Mouse (Mus musculus) liver, embryonic 16.5 days (tissue): ENCODE measurements around the gene Myo1d. TPM values are rescaled to one million over a fixed set of nuclear protein-coding genes. Genes with fewer than 3 reads are reported as not detected.

Experiments used
- ATAC-seq: fragments of 200-750 bp; cut with Nextera tagmentation; 2 replicates; pipeline ENCODE4 v1.8.0; 2017; ENCODE audit warnings: low read depth, mild to moderate bottlenecking, moderate number of reproducible peaks, moderate library complexity
- H3K27ac ChIP-seq: fragments of 300-500 bp; sonication (generic); 2 replicates; pipeline ENCODE4 v1.5.1; 2014; ENCODE audit warnings: mild to moderate bottlenecking, low read length
- H3K27me3 ChIP-seq: fragments of 300-500 bp; sonication (generic); 2 replicates; pipeline ENCODE4 v1.6.1; 2014; ENCODE audit warnings: low read depth, low read length, mixed read lengths; ENCODE audit not compliant: control insufficient read depth, insufficient read depth
- H3K36me3 ChIP-seq: fragments of 300-500 bp; sonication (generic); 2 replicates; pipeline ENCODE4 v1.6.1; 2014; ENCODE audit warnings: mild to moderate bottlenecking; ENCODE audit not compliant: control insufficient read depth, insufficient read depth
- H3K4me1 ChIP-seq: fragments of 300-500 bp; sonication (generic); 2 replicates; pipeline ENCODE4 v1.6.1; 2014; ENCODE audit warnings: low read depth, low read length, mixed read lengths; ENCODE audit not compliant: control insufficient read depth
- H3K4me2 ChIP-seq: fragments of 300-500 bp; sonication (generic); 2 replicates; pipeline ENCODE4 v1.6.1; 2014; ENCODE audit warnings: low read depth, low read length, mixed read lengths
- H3K4me3 ChIP-seq: fragments of 300-500 bp; sonication (generic); 2 replicates; pipeline ENCODE4 v1.5.1; 2014; ENCODE audit warnings: low read depth, mild to moderate bottlenecking, low read length
- H3K9ac ChIP-seq: fragments of 300-500 bp; sonication (generic); 2 replicates; pipeline ENCODE4 v1.6.1; 2014; ENCODE audit warnings: low read depth, low read length
- H3K9me3 ChIP-seq: fragments of 300-500 bp; sonication (generic); replicated peaks from 2 replicates; pipeline ENCODE4 v1.6.1; 2016; ENCODE audit warnings: low read length; ENCODE audit not compliant: control insufficient read depth
- WGBS: fragments of 180-500 bp; shearing (Covaris S2); extraction: QIAGEN DNeasy Blood & Tissue Kit; methylation state at CpG from one replicate; pipeline ENCODE4 v1.1.7; 2014; ENCODE audit not compliant: insufficient replicate concordance; 5-methylcytosine and 5-hydroxymethylcytosine counted together
- polyA plus RNA-seq: library from polyadenylated mRNA; unstranded; fragments of >200 nt; fragmentation: Nextera tagmentation; extraction: Ambion mirVana; gene quantifications from 2 replicates; pipeline ENCODE4 v1.2.1, GENCODE M21; 2015

Gene Myo1d
- polyA plus RNA-seq, 1 experiment from 2014 or later, result 12.3 TPM

DNA sequence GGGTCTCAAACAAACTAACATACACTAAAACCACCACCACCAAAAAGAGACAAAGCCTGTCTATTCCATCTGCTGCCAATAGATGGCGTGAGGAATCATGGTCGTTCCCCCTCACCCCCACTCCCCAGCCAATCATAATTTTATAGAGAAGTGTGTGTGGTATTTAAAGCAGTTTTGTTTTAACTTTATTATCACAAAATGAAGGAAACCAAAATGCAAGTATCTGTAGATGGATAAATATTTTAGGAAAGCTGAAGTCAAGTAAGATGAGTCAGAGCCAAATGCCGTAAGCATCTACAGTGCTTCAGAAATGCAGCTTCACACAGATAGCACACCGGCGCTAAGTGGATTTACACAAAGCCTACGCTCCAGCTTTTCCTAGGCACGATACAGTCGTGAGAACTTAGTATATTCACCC is 177.8 kb downstream of the Myo1d start:
- H3K4me1 ChIP-seq, result no peaks in the 10 kb centered on the region
- H3K27ac ChIP-seq, result no peak overlapping the region
- 23% methylated on average over 8 of the region's 8 CpGs for WGBS
- H3K4me2 ChIP-seq, result no peak overlapping the region
- no peaks in the 10 kb centered on the region for H3K36me3 ChIP-seq
- H3K9ac ChIP-seq, result no peak overlapping the region
- H3K4me3 ChIP-seq, result no peak overlapping the region
- no peak for ATAC-seq
- no peaks in the 10 kb centered on the region for H3K9me3 ChIP-seq
- H3K27me3 ChIP-seq, result no peaks in the 10 kb centered on the region; the same call in 1 of the 2 replicates

DNA sequence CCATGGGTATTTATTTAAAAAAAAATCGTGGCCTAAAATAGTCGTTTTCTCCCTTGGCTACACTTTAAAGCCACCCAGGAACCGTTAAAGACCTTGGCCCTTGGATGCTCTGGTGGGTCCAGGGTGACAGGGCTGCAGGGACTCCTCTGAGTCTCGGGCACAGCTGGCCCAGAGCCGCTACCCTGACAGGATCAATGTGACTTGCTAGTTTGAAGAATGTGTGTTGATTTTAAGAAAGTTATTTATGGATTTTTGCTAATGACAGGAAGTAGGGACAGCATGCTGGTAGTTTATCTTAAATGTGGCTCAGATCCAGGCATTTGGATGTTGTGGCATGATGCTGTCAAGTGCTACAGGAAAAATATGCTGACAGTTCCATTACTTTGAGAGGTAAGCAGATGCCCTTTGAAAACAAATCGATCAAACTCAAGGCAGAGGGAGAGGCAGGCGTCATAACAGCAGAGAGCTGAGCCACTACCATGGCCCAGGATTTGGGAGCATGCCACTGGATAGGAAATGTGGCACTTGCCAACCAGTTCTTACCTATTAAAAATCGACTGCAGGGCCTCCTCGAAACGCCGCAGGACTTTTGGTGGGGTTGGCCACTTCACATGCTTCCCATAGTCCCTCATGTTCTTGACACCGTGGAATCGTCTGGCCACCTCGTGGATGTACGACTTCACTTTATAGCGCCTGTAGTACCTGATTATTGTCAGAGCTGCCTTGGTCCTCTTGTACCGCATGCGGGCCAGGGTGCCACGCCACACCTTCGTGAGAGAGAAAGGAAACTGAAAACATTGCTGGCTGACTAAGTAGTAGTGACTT is 178.6 kb downstream of the Myo1d start:
- Histone ChIP-seq H3K27me3 (no peaks in the 10 kb centered on the region; the same call in 1 of the 2 replicates), H3K4me1 (no peaks in the 10 kb centered on the region), H3K27ac (no peak overlapping the region), H3K4me2 (no peak overlapping the region), H3K9ac (no peak overlapping the region), H3K36me3 (no peaks in the 10 kb centered on the region), H3K4me3 (no peak overlapping the region), H3K9me3 (no peaks in the 10 kb centered on the region)
- WGBS, result 69% methylated on average over 20 of the region's 20 CpGs
- ATAC-seq, result no peak

DNA sequence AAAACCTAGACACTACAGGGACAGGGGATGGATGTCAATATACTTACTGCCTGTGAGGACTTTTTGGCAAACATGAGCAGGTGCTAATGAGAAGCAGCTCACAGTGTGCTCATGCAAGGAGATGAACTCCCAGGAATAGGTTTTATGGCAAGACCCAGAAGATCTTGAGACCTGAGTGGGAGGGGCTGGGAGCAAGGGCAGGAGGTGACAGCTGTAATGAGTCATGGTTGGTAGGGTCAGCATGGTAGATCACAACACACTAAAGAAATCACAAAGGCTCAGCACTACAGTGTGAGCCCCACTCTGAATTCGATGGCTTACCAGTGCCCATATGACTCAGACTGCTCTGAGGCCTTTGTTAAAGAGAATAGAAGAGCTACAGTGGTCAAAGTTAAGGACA is 184.3 kb downstream of the Myo1d start:
- H3K27ac ChIP-seq, result no peak overlapping the region
- ATAC-seq, result no peak
- 58% methylated on average over 1 of the region's 1 CpGs for WGBS
- no peaks in the 10 kb centered on the region for H3K9me3 ChIP-seq
- no peak overlapping the region for H3K4me3 ChIP-seq
- H3K4me1 ChIP-seq, result no peaks in the 10 kb centered on the region
- H3K36me3 ChIP-seq, result no peaks in the 10 kb centered on the region
- no peak overlapping the region for H3K9ac ChIP-seq
- H3K27me3 ChIP-seq, result no peaks in the 10 kb centered on the region
- no peak overlapping the region for H3K4me2 ChIP-seq

DNA sequence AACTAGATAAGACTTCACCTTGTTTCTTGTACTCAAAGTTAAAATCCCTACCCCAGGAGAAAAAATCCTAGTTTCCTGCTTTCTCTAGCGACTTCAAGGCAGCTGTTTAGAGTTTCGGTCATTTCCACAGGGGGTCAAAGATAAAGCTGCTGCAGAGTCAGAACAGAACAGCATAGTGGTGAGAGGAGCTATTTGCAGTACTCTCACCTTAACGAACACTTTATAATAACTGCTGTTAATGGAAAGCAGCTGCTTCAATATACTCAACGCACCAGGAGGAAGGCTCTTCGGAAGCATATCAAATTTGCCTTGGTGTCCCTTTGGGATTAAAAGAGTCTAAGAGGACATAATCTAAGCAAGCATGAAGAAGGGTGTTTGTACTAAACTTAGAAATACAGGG is 190.4 kb downstream of the Myo1d start:
- H3K4me2 ChIP-seq, result no peak overlapping the region
- no peaks in the 10 kb centered on the region for H3K27me3 ChIP-seq
- no peaks in the 10 kb centered on the region for H3K36me3 ChIP-seq
- H3K4me3 ChIP-seq, result no peak overlapping the region
- no peak overlapping the region for H3K27ac ChIP-seq
- H3K4me1 ChIP-seq, result no peaks in the 10 kb centered on the region
- no peaks in the 10 kb centered on the region for H3K9me3 ChIP-seq
- H3K9ac ChIP-seq, result no peak overlapping the region
- ATAC-seq, result no peak
- WGBS, result 61% methylated on average over 5 of the region's 5 CpGs

DNA sequence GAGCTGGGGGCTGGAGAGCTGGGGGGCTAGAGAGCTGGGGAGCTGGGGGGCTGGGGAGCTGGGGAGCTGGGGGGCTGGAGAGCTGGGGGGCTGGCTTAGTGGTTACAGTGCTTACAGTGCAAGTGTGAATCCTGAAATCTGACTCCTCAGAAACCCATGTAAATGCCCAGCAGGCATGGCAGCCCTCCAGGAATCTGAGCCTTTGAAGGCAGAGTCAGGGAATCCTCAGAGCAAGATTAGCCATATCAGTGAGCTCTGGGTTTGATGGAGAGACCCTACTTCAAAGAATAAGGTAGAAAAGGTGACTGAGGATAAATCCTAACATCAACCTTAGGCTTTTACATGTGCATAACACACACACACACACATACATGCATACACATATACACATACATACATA is 194.1 kb downstream of the Myo1d start:
- Histone ChIP-seq H3K36me3 (no peaks in the 10 kb centered on the region), H3K27me3 (no peaks in the 10 kb centered on the region), H3K27ac (no peak overlapping the region), H3K9me3 (no peaks in the 10 kb centered on the region), H3K9ac (no peak overlapping the region), H3K4me1 (no peaks in the 10 kb centered on the region), H3K4me2 (no peak overlapping the region), H3K4me3 (no peak overlapping the region)
- ATAC-seq, result no peak

DNA sequence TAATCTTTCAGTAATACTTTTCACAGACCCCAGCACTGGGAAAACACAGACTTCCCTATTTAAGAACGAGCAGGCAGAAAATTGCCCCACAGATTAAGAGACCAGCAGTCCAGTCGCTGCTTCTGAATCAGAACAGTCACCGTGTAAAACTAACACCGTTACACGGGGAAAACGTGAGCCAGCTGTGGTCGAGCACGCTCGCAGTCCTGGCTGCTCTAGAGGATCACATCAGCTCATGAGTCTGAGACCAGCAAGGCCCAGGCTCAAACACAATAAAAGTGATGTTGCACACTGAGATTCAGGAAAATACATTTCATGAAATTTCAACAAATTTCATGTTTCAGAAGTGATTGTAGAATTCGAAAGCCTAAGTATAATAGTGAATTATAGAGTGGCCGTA is 194.6 kb downstream of the Myo1d start:
- no peaks in the 10 kb centered on the region for H3K27me3 ChIP-seq
- H3K36me3 ChIP-seq, result no peaks in the 10 kb centered on the region
- H3K9me3 ChIP-seq, result no peaks in the 10 kb centered on the region
- no peak overlapping the region for H3K27ac ChIP-seq
- no peak for ATAC-seq
- WGBS, result 58% methylated on average over 11 of the region's 11 CpGs
- H3K4me3 ChIP-seq, result no peak overlapping the region
- H3K4me2 ChIP-seq, result no peak overlapping the region
- no peaks in the 10 kb centered on the region for H3K4me1 ChIP-seq
- H3K9ac ChIP-seq, result no peak overlapping the region

DNA sequence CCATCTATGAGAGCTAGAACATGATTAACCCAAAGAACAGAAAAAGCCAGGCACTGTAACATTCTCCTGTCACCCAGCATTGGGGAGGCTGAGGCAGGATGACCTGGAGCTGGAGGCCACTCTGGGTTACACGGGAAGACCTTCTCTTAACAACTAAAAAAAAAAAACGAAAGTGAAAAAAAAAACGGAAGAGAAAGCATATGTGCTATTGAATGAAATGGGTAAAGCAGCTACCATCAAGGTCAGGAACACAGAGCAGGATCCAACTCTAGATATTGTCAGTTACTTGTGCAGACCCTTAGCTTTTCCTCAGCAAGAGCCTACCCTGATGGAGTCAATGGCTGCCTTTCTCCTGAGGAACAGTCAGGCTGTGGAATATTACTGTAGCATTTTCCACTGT is 199.3 kb downstream of the Myo1d start:
- 49% methylated on average over 3 of the region's 3 CpGs for WGBS
- Histone ChIP-seq H3K9ac (no peak overlapping the region), H3K9me3 (no peaks in the 10 kb centered on the region), H3K4me1 (no peaks in the 10 kb centered on the region), H3K4me2 (no peak overlapping the region), H3K4me3 (no peak overlapping the region), H3K27ac (no peak overlapping the region), H3K27me3 (no peaks in the 10 kb centered on the region), H3K36me3 (no peaks in the 10 kb centered on the region)
- ATAC-seq, result no peak

DNA sequence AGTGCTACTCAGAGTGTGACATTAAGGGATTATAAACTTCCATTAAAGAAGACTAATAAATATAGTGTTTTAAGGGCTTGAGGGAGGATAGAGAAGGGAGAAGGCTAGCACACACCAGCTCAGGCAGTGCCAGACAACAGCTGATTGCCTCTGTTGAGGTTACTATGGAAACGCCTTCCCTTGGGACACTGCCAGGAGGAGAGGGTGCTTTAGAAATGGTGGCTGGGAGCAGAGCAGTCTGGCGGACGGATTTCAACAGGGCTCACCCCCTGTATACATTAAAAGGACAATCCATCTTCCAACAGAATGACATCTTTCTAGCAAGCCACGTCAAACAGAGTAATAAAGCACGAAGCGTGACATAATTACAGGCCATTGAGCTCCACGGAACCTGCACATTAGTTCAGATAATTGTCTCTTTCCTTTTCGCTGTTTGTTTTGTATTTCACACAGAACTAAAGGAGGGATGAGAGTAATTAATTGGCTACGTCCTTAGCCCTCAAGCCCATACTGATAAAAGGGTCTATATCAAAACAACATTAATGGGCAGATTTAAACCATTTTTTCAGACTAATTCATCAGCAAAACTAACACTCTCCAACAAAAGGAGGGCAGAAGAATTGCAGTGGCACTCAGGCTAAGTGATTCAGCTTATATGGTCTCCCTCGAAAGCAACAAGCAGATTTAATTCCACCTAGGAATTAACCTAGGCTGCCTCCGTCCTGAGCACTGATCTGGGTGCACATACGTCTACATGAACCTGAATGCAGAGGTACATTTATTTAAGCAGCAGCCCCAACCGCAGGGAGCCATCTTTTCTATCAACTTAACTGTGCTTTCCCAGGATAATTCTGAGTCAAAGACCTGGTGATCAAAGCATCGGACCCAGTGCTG is 201.8 kb downstream of the Myo1d start:
- H3K36me3 ChIP-seq, result no peaks in the 10 kb centered on the region
- H3K9me3 ChIP-seq, result no peaks in the 10 kb centered on the region
- H3K4me1 ChIP-seq, result no peaks in the 10 kb centered on the region
- no peak overlapping the region for H3K4me3 ChIP-seq
- H3K9ac ChIP-seq, result no peak overlapping the region
- H3K27me3 ChIP-seq, result no peaks in the 10 kb centered on the region
- 42% methylated on average over 14 of the region's 14 CpGs for WGBS
- no peak overlapping the region for H3K4me2 ChIP-seq
- no peak for ATAC-seq
- no peak overlapping the region for H3K27ac ChIP-seq

DNA sequence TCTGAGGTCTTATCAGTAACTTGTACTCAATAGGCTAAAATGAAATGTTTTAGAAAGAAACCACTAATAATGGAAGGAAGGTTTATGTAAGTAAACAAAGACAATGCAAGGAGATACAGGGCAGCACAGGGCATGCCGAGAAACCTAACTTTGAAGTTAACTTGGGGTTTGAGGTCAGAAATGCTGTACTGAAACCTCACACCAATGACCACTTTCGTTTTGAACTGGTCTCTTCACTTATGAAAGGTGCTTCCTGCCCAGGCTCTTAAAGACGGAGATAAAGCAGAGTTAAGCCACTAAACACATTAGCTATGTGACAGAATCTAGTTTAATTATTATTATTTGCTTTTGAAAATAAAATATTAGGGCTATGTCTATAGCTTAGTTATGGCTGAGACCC is 204.0 kb downstream of the Myo1d start:
- no peak overlapping the region for H3K4me2 ChIP-seq
- 28% methylated on average over 3 of the region's 3 CpGs for WGBS
- no peak for ATAC-seq
- no peaks in the 10 kb centered on the region for H3K4me1 ChIP-seq
- H3K9ac ChIP-seq, result no peak overlapping the region
- H3K9me3 ChIP-seq, result no peaks in the 10 kb centered on the region
- H3K27me3 ChIP-seq, result no peaks in the 10 kb centered on the region
- no peak overlapping the region for H3K4me3 ChIP-seq
- no peaks in the 10 kb centered on the region for H3K36me3 ChIP-seq
- no peak overlapping the region for H3K27ac ChIP-seq
